In the genomic region with DNA sequence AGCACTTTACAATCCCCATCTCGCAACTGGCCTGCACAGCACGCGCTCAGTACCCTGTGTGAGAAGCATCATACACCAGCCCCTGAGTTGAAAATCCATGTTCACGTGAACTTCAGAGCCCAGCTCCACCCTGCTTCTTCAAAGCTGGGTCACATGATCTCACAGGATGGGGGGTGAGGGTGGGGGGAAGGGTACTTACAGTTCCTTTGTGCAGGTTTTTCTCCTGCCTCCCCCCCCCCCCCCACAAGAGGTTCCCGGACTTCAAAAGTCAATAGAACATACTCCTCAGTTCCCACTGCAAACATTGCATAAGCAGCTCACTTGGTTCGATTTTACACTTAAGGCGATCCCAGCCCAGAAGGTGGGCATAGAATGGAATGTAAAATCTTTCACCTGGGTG, we compare ENCODE assay signal across 25 mouse cellular contexts. TPM values are rescaled to one million over a fixed set of nuclear protein-coding genes. Genes with fewer than 3 reads are reported as not detected.
DNase-seq lines count a peak whose midpoint lies in the region; ATAC-seq and TF ChIP-seq lines count a peak whose summit lies in the region.
"Had no signal": no experiment of that assay in that cellular context is flagged by ENCODE, and none has a peak within 500 bp of the region (broad histone marks: within the 10 kb centered on the region; RNA-seq: fewer than 3 reads in every experiment).

No protein-coding gene starts in this region.

- TF ChIP-seq EP300 in lung, postnatal 0 days (IDR thresholded peaks at IDR 0.05), result peak; percentile 78

- H3K27ac ChIP-seq in liver, embryonic 13.5 days, result 0 out of 2 replicates have a peak overlapping the region, but pooled peaks have one; percentile 2
- no peak overlapping the region for H3K27ac ChIP-seq in liver, embryonic 12.5 days
- peak overlapping the region; percentile 80 for H3K27ac ChIP-seq in lung, postnatal 0 days (ENCODE audit: low read length)
- H3K27ac ChIP-seq: gastrocnemius, adult 2 months; hindbrain, embryonic 10.5 days; intestine, embryonic 15.5 days; limb, embryonic 15.5 days had no signal

- peaks cover 10% of the 10 kb centered on the region for H3K36me3 ChIP-seq in liver, embryonic 13.5 days
- peaks cover 21% of the 10 kb centered on the region for H3K36me3 ChIP-seq in liver, embryonic 12.5 days
- 0 out of 2 replicates have a peak, but pooled peaks cover 2% of the 10 kb centered on the region for H3K36me3 ChIP-seq in lung, postnatal 0 days (ENCODE audit: insufficient read depth, low read length)

- H3K27me3 ChIP-seq in liver, embryonic 13.5 days, result no peaks in the 10 kb centered on the region
- no peaks in the 10 kb centered on the region for H3K27me3 ChIP-seq in liver, embryonic 12.5 days (replicated peaks)
- H3K27me3 ChIP-seq in lung, postnatal 0 days (replicated peaks; ENCODE audit: insufficient read depth, low read length), result no peaks in the 10 kb centered on the region
- H3K27me3 ChIP-seq: intestine, embryonic 15.5 days; limb, embryonic 15.5 days had no signal

- H3K4me1 ChIP-seq in liver, embryonic 13.5 days (replicated peaks), result peaks cover 67% of the 10 kb centered on the region
- peaks cover 69% of the 10 kb centered on the region for H3K4me1 ChIP-seq in liver, embryonic 12.5 days
- H3K4me1 ChIP-seq in lung, postnatal 0 days (ENCODE audit: insufficient read depth, low read depth, low read length), result peaks cover 16% of the 10 kb centered on the region; the same call in 1 of the 2 replicates

- H3K4me2 ChIP-seq in liver, embryonic 13.5 days, result no peak overlapping the region
- H3K4me2 ChIP-seq in liver, embryonic 12.5 days, result no peak overlapping the region
- H3K4me2 ChIP-seq in lung, postnatal 0 days (replicated peaks; ENCODE audit: low read depth, low read length), result peak overlapping the region; percentile 32; the same call in 1 of the 2 replicates
- H3K4me2 ChIP-seq: heart, embryonic 11.5 days; intestine, embryonic 15.5 days; limb, embryonic 15.5 days had no signal

- no peak overlapping the region for H3K4me3 ChIP-seq in liver, embryonic 13.5 days (replicated peaks)
- no peak overlapping the region for H3K4me3 ChIP-seq in liver, embryonic 12.5 days
- H3K4me3 ChIP-seq in lung, postnatal 0 days (ENCODE audit: low read depth, low read length), result no peak overlapping the region
- H3K4me3 ChIP-seq: gastrocnemius, adult 2 months; intestine, embryonic 15.5 days; limb, embryonic 15.5 days; myocyte had no signal

- no peaks in the 10 kb centered on the region for H3K9me3 ChIP-seq in liver, embryonic 13.5 days (replicated peaks)
- no peaks in the 10 kb centered on the region for H3K9me3 ChIP-seq in liver, embryonic 12.5 days (replicated peaks)
- no peaks in the 10 kb centered on the region for H3K9me3 ChIP-seq in lung, postnatal 0 days (ENCODE audit: low read length)
- H3K9me3 ChIP-seq: hindbrain, embryonic 10.5 days; intestine, embryonic 15.5 days; limb, embryonic 15.5 days had no signal

- H3K9ac ChIP-seq in liver, embryonic 13.5 days, result no peak overlapping the region
- H3K9ac ChIP-seq in liver, embryonic 12.5 days, result no peak overlapping the region
- no peak overlapping the region for H3K9ac ChIP-seq in lung, postnatal 0 days (replicated peaks; ENCODE audit: low read depth)
- H3K9ac ChIP-seq: intestine, embryonic 15.5 days; limb, embryonic 15.5 days had no signal

- no peak for TF ChIP-seq CTCF in lung, postnatal 0 days (IDR thresholded peaks at IDR 0.05)

- ATAC-seq in liver, embryonic 13.5 days (ENCODE audit: low read depth), result no peak
- no peak for ATAC-seq in liver, embryonic 12.5 days
- ATAC-seq in lung, postnatal 0 days, result peak; percentile 9
- ATAC-seq: hindbrain, embryonic 16.5 days; intestine, embryonic 15.5 days; midbrain, embryonic 16.5 days had no signal

- no peak for DNase-seq in liver, embryonic 13.5 days
- DNase-seq in thymus, postnatal 0 days (ENCODE audit: low spot score), result peak; percentile 68
- no peak for DNase-seq in thymus, postnatal 25 days
- DNase-seq in lung, postnatal 0 days (ENCODE audit: low spot score), result peak; percentile 79
- DNase-seq in yolk sac, embryonic 10.5 days (ENCODE audit: low spot score), result peak; percentile 68
- no peak for DNase-seq in gastrocnemius, adult 8-10 months (ENCODE audit: low spot score in 2 of 2)
- DNase-seq in adrenal gland, adult 8-10 months, result no peak
- DNase-seq: cerebellum, adult 11 months; cerebellum, adult 9-11 months; gastrocnemius, adult 2 months; heart, postnatal 10 days; kidney, adult 8-10 months; kidney, postnatal 14 days; left cerebral cortex, postnatal 4 days; right cerebral cortex, adult 18-20 months; right cerebral cortex, postnatal 4 days; thymus, postnatal 14 days had no signal

- WGBS in liver, embryonic 13.5 days (ENCODE audit: insufficient replicate concordance), result 70% methylated on average over 7 of the region's 7 CpGs
- 83% methylated on average over 7 of the region's 7 CpGs for WGBS in liver, embryonic 12.5 days (ENCODE audit: insufficient replicate concordance)
- WGBS in lung, postnatal 0 days, result 57% methylated on average over 7 of the region's 7 CpGs

RNA-seq across cellular contexts. Expression of a gene that starts 3.3 kb away (rescaled TPM):
- 23.5 and 24.5 TPM in 2 replicates for polyA plus RNA-seq in liver, embryonic 13.5 days (2015; fragmentation: Nextera tagmentation; extraction: Ambion mirVana)
- polyA plus RNA-seq in liver, embryonic 12.5 days (2016; fragmentation: Nextera tagmentation; extraction: Ambion mirVana), result 23.6 and 24.0 TPM in 2 replicates
- 89.7 and 93.1 TPM in 2 replicates for polyA plus RNA-seq in thymus, postnatal 0 days (2015; fragmentation: Nextera tagmentation; extraction: Ambion mirVana)
- polyA plus RNA-seq in lung, postnatal 0 days (2015; fragmentation: Nextera tagmentation; extraction: Ambion mirVana), result 523 and 558 TPM in 2 replicates
- total RNA-seq in gastrocnemius, adult 8-10 months (2022), result 10 to 100 TPM; 12.1 to 16.8 (median 14.0) TPM
- total RNA-seq in adrenal gland, adult 8-10 months (2022), result 100 to 1,000 TPM in 1 of 4 experiments, 10 to 100 TPM in 3; 79.8 to 105 (median 86.2) TPM

RNA-seq across cellular contexts. Expression of a gene that starts 3.4 kb away (rescaled TPM):
- 105 and 111 TPM in 2 replicates for polyA plus RNA-seq in liver, embryonic 13.5 days (2015; fragmentation: Nextera tagmentation; extraction: Ambion mirVana)
- polyA plus RNA-seq in liver, embryonic 12.5 days (2016; fragmentation: Nextera tagmentation; extraction: Ambion mirVana), result 116 and 123 TPM in 2 replicates
- 156 TPM in 2 replicates for polyA plus RNA-seq in thymus, postnatal 0 days (2015; fragmentation: Nextera tagmentation; extraction: Ambion mirVana)
- 103 and 105 TPM in 2 replicates for polyA plus RNA-seq in lung, postnatal 0 days (2015; fragmentation: Nextera tagmentation; extraction: Ambion mirVana)
- total RNA-seq in gastrocnemius, adult 8-10 months (2022), result 10 to 100 TPM; 41.4 to 48.9 (median 45.8) TPM
- total RNA-seq in adrenal gland, adult 8-10 months (2022), result 10 to 100 TPM; 53.6 to 69.2 (median 65.4) TPM

Comparison
In these comparisons a context has a peak if more than half of its experiments do, and no peak if none do; other contexts are left out.
1. DNase-seq: peak in thymus, postnatal 0 days (single experiment), lung, postnatal 0 days (single experiment) and yolk sac, embryonic 10.5 days (single experiment); none in liver, embryonic 13.5 days (single experiment), thymus, postnatal 25 days (single experiment), gastrocnemius, adult 8-10 months (0 of 2) and adrenal gland, adult 8-10 months (single experiment).